Mouse (Mus musculus): ENCODE data around the gene Prmt7. TPM values are rescaled to one million over a fixed set of nuclear protein-coding genes. Genes with fewer than 3 reads are reported as not detected.

The Prmt7 gene
- total and polyA plus RNA-seq, 3 experiments = 63.3 to 74.5 TPM; not detected in 1

GRCm38 (mm10) chr8:106213959-106214358, 3.2 kb downstream of the Prmt7 start:
- DNase-seq (ENCODE audit: low read depth, low spot score) = no peak
- Histone ChIP-seq H3K27me3 (ENCODE audit: control insufficient read depth in 1 of 2, insufficient read depth in 2 of 2, low read length in 2 of 2) (no peaks in the 10 kb centered on the region), H3K36me3 (ENCODE audit: control insufficient read depth in 1 of 2, insufficient read depth in 2 of 2, low read length in 2 of 2) (peaks cover 9 to 29% of the 10 kb centered on the region in 2 experiments), H3K27ac (ENCODE audit: control insufficient read depth, low read depth, low read length) (no peak overlapping the region), H3K79me2 (ENCODE audit: control insufficient read depth, insufficient read depth, low read length, poor library complexity) (peaks cover 29% of the 10 kb centered on the region), H3K4me3 (ENCODE audit: control insufficient read depth in 1 of 2, insufficient read depth in 1 of 2, low read depth in 2 of 2, low read length in 2 of 2) (no peak overlapping the region), H3K9ac (ENCODE audit: control insufficient read depth, low read depth, low read length, poor library complexity, severe bottlenecking) (no peak overlapping the region), H3K9me3 (replicated peaks; ENCODE audit: insufficient read depth, low read length) (no peaks in the 10 kb centered on the region), H3K4me1 (ENCODE audit: control insufficient read depth in 1 of 2, insufficient read depth in 2 of 2, low read length in 2 of 2) (peaks cover 0 to 2% of the 10 kb centered on the region in 2 experiments; a peak in 1 of 4 replicates)
- TF ChIP-seq POLR2AphosphoS2 (IDR thresholded peaks at IDR 0.05; ENCODE audit: low read length) (no peak), MAFK (IDR thresholded peaks at IDR 0.05; ENCODE audit: borderline replicate concordance, low read depth, low read length) (peak; percentile 82)

- no peak for DNase-seq (ENCODE audit: low read depth, low spot score)
- H3K79me2 ChIP-seq (ENCODE audit: control insufficient read depth, insufficient read depth, low read length, poor library complexity) = no peaks in the 10 kb centered on the region
- no peaks in the 10 kb centered on the region for H3K4me1 ChIP-seq (ENCODE audit: control insufficient read depth in 1 of 2, insufficient read depth in 2 of 2, low read length in 2 of 2)
- H3K9ac ChIP-seq (ENCODE audit: control insufficient read depth, low read depth, low read length, poor library complexity, severe bottlenecking) = no peak overlapping the region
- no peak overlapping the region for H3K4me3 ChIP-seq (ENCODE audit: control insufficient read depth in 1 of 2, insufficient read depth in 1 of 2, low read depth in 2 of 2, low read length in 2 of 2)
- peaks cover 0 to 33% of the 10 kb centered on the region in 2 experiments; a peak in 2 of 4 replicates for H3K36me3 ChIP-seq (ENCODE audit: control insufficient read depth in 1 of 2, insufficient read depth in 2 of 2, low read length in 2 of 2)
- peak in 2 of 3 experiments; percentile 12 to 41; a peak in 3 of 6 replicates for TF ChIP-seq CTCF (IDR thresholded peaks at IDR 0.05 in 2 of 3, conservative IDR thresholded peaks at IDR 0.05 in 1 of 3; ENCODE audit: control insufficient read depth in 1 of 3, insufficient read depth in 1 of 3, low read depth in 2 of 3, low read length in 3 of 3, poor library complexity in 1 of 3, severe bottlenecking in 1 of 3)
- TF ChIP-seq TAL1 (IDR thresholded peaks at IDR 0.05; ENCODE audit: low read length) = no peak
- TF ChIP-seq USF2 (IDR thresholded peaks at IDR 0.05; ENCODE audit: borderline replicate concordance in 1 of 2, insufficient read depth in 1 of 2, low read depth in 1 of 2, low read length in 2 of 2) = no peak
- TF ChIP-seq ZMIZ1 (IDR thresholded peaks at IDR 0.05; ENCODE audit: low read depth, low read length) = no peak
- no peak for TF ChIP-seq MXI1 (IDR thresholded peaks at IDR 0.05; ENCODE audit: low read depth, low read length)
- no peak for TF ChIP-seq SIN3A (IDR thresholded peaks at IDR 0.05; ENCODE audit: low read length)
- TF ChIP-seq ZC3H11A (IDR thresholded peaks at IDR 0.05; ENCODE audit: low read depth, low read length) = no peak
- TF ChIP-seq MYC (IDR thresholded peaks at IDR 0.05; ENCODE audit: low read depth, low read length) = no peak
- no peak for TF ChIP-seq MAZ (IDR thresholded peaks at IDR 0.05; ENCODE audit: low read depth, low read length)
- TF ChIP-seq ETS1 (IDR thresholded peaks at IDR 0.05; ENCODE audit: low read depth, low read length) = no peak
- TF ChIP-seq SMC3 (IDR thresholded peaks at IDR 0.05; ENCODE audit: low read depth, low read length) = peak; percentile 31
- TF ChIP-seq E2F4 (IDR thresholded peaks at IDR 0.05; ENCODE audit: borderline replicate concordance, low read depth, low read length) = no peak
- no peak for TF ChIP-seq MAFK (IDR thresholded peaks at IDR 0.05; ENCODE audit: borderline replicate concordance, low read depth, low read length)
- H3K27me3 ChIP-seq (ENCODE audit: control insufficient read depth in 1 of 2, insufficient read depth in 2 of 2, low read length in 2 of 2) = no peaks in the 10 kb centered on the region
- no peaks in the 10 kb centered on the region for H3K9me3 ChIP-seq (replicated peaks; ENCODE audit: insufficient read depth, low read length)
- no peak overlapping the region for H3K27ac ChIP-seq (ENCODE audit: control insufficient read depth, low read depth, low read length)
Measured at GRCm38 (mm10) chr8:106219620-106220019, 8.9 kb downstream of the Prmt7 start.

GRCm38 (mm10) chr8:106226589-106226988, 15.9 kb downstream of the Prmt7 start:
- no peaks in the 10 kb centered on the region for H3K27me3 ChIP-seq (ENCODE audit: control insufficient read depth in 1 of 2, insufficient read depth in 2 of 2, low read length in 2 of 2)
- no peak overlapping the region for H3K9ac ChIP-seq (ENCODE audit: control insufficient read depth, low read depth, low read length, poor library complexity, severe bottlenecking)
- no peaks in the 10 kb centered on the region for H3K79me2 ChIP-seq (ENCODE audit: control insufficient read depth, insufficient read depth, low read length, poor library complexity)
- H3K36me3 ChIP-seq (ENCODE audit: control insufficient read depth in 1 of 2, insufficient read depth in 2 of 2, low read length in 2 of 2) = peaks cover 2 to 17% of the 10 kb centered on the region in 2 experiments
- no peaks in the 10 kb centered on the region for H3K9me3 ChIP-seq (replicated peaks; ENCODE audit: insufficient read depth, low read length)
- DNase-seq (ENCODE audit: low read depth, low spot score) = peak; percentile 71
- TF ChIP-seq SMC3 (IDR thresholded peaks at IDR 0.05; ENCODE audit: low read depth, low read length) = peak; percentile 75
- no peak for TF ChIP-seq KAT2A (conservative IDR thresholded peaks at IDR 0.05; ENCODE audit: low read depth, low read length)
- TF ChIP-seq CTCF (IDR thresholded peaks at IDR 0.05 in 2 of 3, conservative IDR thresholded peaks at IDR 0.05 in 1 of 3; ENCODE audit: control insufficient read depth in 1 of 3, insufficient read depth in 1 of 3, low read depth in 2 of 3, low read length in 3 of 3, poor library complexity in 1 of 3, severe bottlenecking in 1 of 3) = peak; percentile 55 to 93 (median 76)
- no peak for TF ChIP-seq MXI1 (IDR thresholded peaks at IDR 0.05; ENCODE audit: low read depth, low read length)
- peak; percentile 37 for TF ChIP-seq RAD21 (IDR thresholded peaks at IDR 0.05; ENCODE audit: low read depth, low read length)
- H3K4me1 ChIP-seq (ENCODE audit: control insufficient read depth in 1 of 2, insufficient read depth in 2 of 2, low read length in 2 of 2) = peaks cover 0 to 3% of the 10 kb centered on the region in 2 experiments; a peak in 1 of 4 replicates
- H3K4me3 ChIP-seq (ENCODE audit: control insufficient read depth in 1 of 2, insufficient read depth in 1 of 2, low read depth in 2 of 2, low read length in 2 of 2) = no peak overlapping the region
- H3K27ac ChIP-seq (ENCODE audit: control insufficient read depth, low read depth, low read length) = no peak overlapping the region
